Mouse (Mus musculus) testis, postnatal 10 days (tissue): ENCODE data around the gene Pdzrn4.
A peak's percentile ranks its signal among the peaks of the same experiment; 100 is the strongest.

ENCODE experiments used
- DNase-seq: peaks from one replicate; pipeline ENCODE4 v3.0.0; 2021; ENCODE audit warnings: low spot score

The Pdzrn4 gene

DNA sequence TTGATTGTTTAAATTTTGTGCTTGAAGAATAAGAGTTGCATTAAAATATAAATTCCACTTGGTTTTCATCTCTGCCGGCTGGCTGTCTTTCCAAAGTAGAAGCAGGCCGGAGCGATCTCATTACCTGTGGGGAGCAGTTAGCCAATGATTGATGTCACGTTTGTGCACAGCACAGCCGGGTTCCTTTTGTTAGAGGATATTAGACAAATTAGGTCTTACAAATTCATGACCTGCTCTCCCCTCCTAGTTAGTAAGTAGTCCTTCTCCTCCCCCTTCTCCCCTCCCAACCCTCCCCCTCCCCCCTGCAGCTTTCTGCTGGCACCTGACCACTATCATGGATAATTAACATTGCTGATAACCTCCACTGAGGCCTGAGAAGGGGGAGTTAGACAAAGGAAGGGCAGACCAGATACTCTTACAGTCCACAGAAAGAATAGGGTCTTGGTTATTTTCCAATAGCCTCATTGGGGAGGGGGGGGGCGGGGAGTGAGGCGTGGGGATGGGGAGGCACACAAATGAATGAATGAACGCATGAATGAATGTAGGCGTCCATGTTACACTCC, 103.7 kb downstream of the Pdzrn4 start:
- DNase-seq = no peak

DNA sequence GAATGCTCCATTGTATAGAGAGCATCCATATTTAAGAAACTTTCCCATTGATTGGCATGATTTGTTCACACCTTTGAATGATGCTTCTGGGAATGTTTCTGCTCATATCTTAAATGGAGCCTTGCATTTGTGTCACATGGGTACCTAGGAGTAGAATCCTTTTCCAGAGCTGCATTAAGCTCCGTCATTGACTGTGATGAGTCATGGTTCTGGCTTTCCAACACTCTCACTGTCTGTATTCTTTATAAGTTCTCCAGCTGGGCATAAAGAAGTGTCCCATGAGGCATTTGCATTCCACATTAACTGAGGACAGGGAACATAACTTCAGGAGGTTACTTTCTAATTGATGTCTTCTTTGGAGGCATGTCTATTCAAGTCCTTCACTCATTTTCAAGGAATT, 106.1 kb downstream of the Pdzrn4 start:
- DNase-seq = no peak

DNA sequence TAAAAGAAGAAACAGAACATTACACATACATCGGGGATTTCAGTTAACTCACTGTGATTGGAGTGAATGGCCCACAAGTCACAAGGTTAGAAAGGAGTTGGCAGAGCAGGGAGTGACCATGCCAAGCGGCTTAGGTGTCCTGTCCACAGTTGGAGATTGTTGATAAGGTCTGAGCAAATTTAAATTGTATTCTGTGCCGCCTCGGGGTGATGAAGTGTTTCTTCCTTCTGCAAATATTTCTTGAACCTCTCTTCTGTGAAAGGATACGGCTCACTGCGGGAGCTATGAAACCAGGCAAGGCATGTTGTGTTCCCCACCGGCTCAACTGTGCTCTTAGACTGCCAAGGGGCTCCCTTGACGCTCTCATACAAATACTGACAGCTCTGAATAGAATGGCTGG, 112.7 kb downstream of the Pdzrn4 start:
- DNase-seq = no peak

DNA sequence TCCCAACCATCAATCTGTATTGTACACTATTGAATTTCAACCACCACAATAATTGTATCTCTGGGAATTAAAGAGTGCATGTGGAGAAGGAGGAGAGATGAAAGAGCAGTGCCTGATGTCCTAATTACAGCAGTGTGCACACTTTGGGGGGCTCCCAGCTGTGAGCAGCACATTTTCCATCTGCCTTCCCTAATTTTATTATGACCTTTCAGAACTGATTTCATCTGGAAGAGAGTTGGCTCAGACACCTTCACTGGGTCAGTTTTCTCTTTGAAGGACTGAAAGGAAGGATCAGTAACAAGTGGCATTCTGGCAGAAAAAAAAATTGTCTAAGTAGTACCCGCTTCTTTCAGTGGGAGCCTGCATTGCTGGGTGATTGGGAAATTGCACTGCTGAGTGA, 119.0 kb downstream of the Pdzrn4 start:
- DNase-seq = no peak

DNA sequence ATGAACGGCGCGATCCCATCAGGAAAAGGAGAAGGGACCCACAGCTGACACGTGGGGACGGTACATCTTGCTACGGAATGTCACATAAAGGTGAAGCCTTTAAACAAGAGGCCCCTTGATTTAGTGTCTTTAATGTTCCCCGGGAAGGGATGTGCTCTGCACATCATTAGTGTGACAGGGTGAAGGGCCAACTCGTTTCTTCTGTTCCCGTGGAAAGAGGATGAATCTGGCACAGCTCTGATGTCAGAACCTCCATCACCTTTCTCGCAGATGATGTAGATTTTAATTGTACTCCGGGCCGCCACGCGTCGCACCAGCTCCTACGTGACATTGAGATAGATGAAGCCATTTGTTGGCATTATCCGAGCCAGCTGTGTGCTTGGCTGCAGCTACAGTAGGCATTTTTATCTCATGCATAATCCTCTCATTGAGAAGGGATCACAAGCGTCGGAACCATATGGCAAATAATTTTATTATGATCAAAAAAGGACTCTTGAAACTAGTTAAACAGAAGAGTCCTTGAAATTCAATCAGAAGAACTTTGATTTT, 124.1 kb downstream of the Pdzrn4 start:
- DNase-seq = no peak

DNA sequence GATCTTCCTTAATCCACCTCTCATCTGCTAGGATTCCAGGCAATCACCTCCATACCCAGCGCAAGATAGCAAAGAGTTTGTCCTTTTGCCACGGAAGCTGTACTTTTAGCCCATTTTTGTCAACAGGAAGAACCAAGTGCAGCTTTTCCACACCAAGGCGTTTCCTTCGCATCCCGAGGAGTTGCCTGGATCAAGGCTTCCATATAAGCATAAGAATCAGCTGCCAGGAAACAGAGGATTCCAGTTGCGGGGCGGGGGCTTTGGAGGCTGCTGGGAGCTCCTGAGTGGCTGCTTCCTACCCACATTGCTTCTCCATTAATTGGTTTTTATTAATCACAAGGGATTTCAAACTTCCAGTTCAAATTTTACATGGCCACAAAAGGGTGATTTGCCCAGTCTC, 125.0 kb downstream of the Pdzrn4 start:
- DNase-seq = no peak

DNA sequence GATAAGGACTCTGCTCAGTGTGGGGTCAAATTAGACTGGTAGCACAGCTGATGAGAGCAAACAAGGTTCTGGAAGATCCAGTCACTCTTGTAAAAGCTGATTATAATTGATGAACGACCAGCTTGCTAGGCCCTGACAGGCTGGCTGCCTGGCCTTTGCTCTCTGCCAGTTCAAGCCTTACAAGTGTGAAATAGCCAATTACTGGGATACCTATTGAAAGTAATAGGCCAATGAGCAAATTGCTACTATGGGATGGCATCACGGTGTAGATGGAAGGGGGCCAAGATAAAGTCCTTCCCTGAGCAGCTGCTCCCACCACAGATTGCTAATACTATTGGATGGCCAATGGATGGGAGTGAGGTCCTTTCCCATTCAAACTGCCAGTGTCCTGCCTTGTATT, 128.2 kb downstream of the Pdzrn4 start:
- no peak for DNase-seq

DNA sequence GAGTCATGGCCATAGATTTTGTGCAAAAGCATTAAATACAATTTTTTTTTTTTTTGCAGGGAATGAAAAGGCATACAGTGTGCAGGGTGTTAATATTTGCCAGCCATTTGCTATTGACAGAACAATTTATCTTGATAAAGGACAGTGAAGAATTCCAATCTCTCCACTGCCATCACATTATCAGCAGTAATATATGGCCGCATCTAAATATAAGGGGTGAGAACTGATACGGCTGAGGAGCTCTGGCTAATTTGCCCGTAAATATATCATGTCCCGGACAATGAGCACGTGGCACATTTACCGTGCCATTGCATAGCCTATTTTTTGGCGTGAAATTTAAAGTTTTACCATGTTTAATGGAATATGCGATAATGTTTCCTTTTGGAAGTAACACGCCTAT, 128.7 kb downstream of the Pdzrn4 start:
- DNase-seq = no peak

DNA sequence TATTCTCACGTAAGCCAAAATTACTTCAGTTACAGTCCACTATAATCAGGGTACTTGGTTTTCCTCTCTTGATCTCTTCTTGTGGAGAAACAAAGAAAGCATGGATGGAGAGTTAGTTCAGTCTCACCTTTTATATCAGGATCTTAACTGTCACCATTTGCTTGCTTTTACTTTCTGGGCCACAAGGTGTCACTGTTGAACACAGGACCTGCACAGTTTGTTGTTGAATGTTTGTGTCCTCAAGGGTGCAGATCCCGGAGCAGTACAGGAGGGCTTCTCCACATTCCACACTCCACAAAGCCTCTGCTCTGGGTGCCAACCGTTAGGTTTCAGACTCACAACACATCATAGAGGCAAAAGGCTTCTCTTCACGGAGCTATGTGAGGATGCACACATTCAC, 130.1 kb downstream of the Pdzrn4 start:
- peak; percentile 46 for DNase-seq

DNA sequence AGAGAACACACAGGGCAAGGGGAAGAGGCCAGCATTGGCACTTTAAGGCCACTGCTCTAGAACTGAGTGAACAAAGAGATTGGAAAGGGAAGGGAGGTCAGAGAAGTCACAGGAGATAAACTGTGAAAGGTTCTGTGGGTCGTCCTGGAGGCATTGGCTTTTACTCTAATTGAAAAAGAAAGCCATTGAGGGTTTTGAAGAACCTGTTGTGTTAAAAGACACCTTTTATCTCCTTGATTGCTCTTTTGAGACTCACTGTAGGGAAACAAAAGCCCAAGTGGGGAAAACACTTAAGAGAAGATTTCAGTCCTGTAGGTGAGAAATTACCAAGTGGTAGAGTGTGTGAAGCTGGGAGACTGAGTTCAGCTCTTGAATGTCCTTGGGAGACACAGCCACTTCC, 146.6 kb downstream of the Pdzrn4 start:
- no peak for DNase-seq

DNA sequence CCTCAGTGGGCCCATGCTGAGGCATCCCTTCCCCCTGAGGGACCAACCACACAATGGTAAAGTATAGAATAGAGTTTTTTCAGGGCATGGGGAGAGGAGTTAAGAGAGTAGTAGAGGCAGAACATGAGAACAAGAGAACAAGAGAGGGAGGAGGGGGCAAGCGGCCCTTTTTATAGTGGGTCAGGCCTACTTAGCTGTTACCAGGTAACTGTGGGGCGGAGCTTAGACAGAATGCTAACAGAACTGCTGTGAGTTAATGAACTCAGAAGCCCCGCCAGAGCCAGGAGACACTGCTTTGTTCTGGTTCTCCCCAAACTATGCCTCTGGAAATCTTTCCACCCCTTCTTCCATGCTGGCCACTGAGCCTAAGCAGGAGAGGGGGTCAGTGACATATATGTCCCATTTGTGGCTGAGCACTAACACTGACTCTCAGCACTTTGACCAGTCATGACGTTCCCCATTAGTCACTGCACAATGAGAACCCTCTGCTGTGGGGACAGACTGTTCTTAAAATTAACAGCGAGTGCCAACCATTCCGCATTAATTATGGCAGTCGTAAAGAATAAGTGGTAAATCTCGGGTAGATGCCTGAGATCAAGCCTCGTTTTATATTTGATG, 150.7 kb downstream of the Pdzrn4 start:
- no peak for DNase-seq

DNA sequence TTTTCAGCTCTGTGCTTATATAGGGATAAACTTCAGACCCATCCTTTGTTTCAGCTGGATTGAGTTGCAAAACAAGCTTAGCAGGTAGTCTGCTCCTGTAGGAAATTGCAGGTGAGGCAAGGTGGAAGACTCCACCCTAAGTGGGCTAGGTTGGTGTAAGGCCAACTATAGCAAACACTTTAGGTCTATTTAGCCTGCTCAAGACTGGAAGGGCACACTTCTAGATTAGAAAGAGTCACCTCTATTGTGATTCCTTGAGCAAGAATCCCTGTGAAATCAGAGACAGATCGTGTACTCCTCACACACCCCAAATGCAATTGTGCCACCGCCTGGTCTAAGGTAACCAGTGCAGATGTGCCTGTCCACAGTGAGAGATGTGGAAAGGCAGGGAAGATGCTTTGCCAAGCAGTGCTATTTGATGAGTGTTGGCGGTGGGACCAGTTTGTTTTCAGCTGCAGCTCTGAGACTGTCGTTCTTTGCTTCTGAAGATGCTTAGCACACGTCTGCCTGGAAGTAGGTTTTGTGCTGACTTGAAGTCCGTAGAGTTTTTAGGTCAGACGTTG, 158.4 kb downstream of the Pdzrn4 start:
- DNase-seq = no peak

DNA sequence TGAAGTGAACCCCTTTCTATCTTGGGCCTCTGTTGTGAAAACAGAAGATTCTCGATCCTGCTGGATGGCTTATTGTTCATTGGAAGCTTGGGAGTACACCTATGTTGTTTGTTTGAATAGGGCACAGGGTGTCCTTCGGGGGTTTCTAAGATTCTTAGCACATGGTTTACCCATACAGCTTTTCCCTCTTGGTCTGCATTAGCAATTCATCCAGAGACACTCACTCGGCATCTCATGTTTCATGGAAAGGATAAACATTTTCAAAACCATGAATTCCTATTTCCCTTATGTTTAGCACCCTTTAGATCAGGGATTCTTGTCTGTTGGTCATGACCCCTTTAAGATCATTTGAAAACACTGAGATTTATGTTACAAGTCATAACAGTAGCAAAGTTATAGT, 159.0 kb downstream of the Pdzrn4 start:
- DNase-seq = no peak

DNA sequence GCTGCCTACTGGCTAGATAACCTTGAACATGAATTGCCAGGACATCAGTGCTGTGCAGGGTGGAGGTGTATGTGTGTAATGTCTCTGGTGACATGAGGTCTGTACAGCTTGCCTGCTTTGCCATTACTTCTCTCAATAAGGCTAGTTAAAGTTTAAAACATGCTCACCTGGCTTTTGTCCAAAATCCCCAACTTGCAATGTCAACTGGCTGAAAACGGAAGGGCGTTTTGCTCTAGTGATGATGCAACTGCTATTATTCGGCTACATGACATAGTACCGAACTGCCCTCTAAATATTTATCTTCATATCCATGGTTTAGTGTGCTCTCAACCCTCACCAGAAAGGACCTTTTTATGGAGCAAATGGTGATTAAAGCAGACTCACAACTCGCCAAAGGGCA, 161.9 kb downstream of the Pdzrn4 start:
- DNase-seq = no peak

DNA sequence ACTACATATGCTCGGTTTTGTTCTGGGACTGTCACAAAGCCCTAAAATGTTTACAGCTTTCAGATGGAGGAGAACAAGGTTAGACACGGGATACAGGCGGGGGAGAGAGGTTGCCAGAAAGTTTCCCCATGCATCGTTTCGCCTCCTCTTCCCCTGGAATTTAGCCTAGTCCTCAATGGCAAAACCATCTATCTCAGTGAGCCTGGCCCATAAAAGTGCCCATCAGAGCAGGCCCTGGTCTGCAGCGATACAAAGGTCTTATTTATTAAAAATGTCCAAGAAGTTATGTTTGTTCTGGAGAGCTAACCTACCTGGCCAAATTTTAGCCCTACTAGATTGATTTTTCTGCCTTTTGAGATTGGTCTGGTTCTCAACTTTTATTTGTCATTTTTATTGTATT, 165.5 kb downstream of the Pdzrn4 start:
- no peak for DNase-seq

DNA sequence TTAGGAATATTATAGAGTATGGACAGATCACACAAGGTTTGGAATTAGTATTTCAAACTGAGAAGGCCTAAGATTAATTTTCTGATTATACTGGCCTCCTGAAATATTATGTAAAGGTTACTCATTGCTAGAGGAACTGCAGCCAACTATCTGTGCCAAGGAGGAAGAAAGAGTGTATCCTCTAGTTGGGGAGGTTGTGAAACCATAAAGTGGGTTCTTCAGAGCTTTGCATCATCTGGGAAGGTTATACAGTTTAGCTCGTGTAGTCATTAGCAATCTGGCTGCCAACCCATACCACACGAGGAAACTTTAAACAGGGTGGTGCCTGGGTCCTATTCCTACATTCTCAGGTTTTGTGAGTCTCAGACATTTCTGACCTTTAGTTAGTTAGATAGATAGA, 166.9 kb downstream of the Pdzrn4 start:
- DNase-seq = no peak

DNA sequence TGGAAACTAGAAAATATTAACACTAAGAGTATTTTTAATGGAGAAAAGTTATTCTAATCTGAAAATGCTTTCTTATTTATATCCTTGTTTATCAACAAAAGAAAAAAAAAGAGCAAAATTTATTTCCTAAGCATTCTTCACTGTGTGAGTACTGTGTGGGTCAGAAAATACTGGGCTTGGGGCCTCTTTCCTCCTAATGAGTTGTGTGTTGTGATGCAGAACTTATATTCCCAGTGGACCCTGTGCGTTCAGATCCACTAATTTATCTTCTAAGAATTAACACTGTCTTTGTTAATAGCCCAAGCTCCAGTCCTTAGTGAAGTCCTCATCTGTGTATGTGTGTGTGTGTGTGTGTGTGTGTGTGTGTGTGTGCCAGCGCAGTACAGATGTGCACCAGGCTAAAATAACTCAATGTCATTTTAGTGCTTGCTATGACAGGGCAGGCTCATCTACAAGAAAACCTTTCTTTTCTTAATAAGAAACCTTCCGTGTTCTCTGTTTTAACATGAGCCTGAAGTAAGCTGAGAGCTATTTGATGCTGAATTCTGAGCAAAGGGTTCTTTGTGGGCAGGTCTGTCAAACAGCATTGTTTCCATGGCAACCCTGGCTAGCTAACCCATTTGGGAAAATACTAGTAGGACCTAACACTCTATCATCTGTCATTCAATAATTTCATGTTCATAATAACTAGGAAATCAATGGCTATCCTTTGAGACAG, 174.0 kb downstream of the Pdzrn4 start:
- no peak for DNase-seq

DNA sequence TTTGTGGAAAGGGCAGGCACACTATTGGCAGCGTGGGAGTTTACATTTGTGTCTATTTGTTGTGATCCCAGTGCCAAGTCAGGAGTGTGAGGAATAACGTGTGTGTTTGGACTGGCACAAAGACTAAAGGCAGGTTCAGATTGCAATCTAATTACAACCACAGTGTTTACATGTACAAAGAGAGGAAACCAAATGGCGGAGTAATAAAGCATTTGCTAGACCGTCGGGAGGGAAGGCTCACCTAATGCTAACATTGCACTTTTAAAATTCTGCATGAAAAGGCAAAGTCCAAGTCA, 174.5 kb downstream of the Pdzrn4 start:
- DNase-seq = no peak

DNA sequence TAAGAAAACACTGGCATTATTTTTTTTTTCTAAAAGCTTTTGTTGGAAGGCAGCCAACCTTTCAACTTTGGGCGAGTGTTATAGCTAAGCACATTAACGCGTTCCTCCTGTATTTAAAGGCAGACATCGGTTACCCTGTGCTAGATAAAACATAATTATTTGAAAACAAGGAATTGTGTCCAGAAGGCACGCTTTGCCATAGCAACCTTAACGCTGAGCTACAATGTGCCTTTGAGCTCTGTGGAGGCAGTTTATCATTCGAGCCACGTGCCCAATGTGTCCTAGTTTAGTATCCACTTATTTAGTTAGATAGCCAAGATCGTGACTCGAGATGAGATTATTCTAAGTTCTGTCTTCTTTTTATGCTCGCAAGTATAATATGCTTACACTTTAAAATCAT, 180.8 kb downstream of the Pdzrn4 start:
- no peak for DNase-seq

DNA sequence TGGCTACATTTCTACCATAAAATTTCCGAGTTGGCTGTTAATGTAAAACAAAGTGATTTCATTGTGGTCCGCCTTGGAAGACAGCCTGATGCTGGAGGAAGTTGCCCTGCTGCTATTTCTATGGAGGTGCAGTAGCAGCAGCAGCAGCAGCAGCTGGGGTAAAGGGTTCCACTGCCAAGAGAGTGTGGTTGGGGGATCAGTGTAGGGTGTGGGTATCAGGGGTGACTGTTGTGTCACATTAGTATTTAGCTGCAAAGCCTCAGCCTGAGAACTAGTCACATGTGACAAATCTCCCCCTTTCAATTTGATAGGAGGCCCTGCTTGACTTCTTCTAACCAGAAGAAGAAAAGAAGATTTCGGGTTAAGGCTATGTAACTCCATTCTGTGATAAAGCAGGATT, 183.5 kb downstream of the Pdzrn4 start:
- DNase-seq = no peak

DNA sequence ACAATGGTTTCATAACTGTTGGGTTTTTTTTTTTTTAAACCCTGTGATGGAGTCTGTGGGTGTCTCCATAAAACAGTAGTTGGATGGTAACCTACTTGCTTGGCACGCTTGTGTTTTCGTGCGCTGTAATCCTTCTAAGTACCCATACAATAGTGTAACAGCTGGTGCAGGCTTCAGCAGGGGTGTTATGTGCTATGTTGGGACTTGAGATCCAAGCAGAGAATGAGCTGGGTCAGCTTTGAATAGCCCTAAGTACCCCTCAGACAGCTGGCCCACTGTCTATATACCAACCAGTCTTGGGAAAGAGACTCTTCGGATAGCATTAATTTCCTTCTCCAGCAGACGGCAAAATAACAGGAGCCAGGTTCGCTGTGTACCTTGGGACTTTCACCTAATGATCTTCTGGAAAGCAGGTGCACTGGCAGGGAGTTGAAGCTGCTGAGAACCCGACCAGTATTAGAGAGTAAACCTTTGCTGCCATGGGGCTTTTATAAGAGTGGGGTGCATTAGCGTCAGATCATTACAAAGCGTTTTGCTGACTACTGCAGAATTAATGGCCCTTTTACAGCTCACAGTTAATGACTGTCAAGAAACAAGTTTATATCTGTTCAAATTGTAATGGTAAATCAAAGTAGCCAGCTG, 184.2 kb downstream of the Pdzrn4 start:
- DNase-seq = no peak

DNA sequence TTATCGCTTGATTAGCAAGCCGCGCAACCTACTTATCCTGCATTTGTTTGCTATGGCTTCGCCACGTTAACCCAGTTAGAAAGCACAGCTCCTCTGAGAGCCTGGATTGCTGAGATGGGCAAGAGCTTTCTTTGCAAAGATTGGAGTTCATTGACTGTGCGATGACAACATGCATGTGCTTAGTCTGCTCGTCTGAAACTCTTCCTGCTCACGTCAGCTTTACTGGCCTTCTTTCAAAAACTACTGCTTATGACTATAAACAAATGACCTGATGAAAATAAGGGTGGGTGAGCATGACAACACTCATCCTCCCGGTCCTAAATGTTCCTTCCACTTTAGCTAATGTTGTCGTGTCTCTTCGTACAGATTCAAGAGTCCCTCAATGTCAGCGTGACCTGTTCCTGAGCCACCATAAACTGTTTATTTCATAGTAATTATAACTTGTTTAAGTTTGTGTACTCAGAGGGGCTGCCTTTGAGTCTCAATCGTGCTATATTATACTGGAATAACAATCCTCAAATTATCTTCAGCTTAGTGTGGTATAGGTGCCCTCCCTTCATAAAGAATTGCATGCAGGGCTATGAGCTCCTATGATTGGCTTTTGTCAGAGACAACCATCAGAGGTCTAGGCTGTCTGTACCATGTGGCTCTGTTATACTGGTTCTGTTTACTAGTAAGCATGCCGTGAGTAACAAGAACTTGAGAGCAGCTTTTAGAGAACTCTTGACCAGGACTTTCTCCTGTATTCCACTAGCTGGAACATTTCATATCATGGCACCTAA, 187.9 kb downstream of the Pdzrn4 start:
- DNase-seq = no peak
